ENCODE assay signal across 11 mouse cellular contexts in genomic region chr9:63696463-63697105, GRCm38 (mm10).
DNase-seq lines count a peak whose midpoint lies in the region; ATAC-seq lines count a peak whose summit lies in the region.
"Had no signal": no experiment of that assay in that cellular context is flagged by ENCODE, and none has a peak within 500 bp of the region (broad histone marks: within the 10 kb centered on the region; RNA-seq: fewer than 3 reads in every experiment).

No protein-coding gene starts in this region.

- no peaks in the 10 kb centered on the region for H3K36me3 ChIP-seq in midbrain, embryonic 12.5 days
- no peaks in the 10 kb centered on the region for H3K36me3 ChIP-seq in midbrain, embryonic 11.5 days (ENCODE audit: control insufficient read depth, insufficient read depth, low read length)
- no peaks in the 10 kb centered on the region for H3K36me3 ChIP-seq in neural tube, embryonic 12.5 days
- H3K36me3 ChIP-seq: limb, embryonic 15.5 days had no signal

- no peak overlapping the region for H3K9ac ChIP-seq in midbrain, embryonic 12.5 days (replicated peaks)
- H3K9ac ChIP-seq in midbrain, embryonic 11.5 days (ENCODE audit: low read length): no peak overlapping the region
- H3K9ac ChIP-seq in neural tube, embryonic 12.5 days: no peak overlapping the region
- H3K9ac ChIP-seq: limb, embryonic 15.5 days had no signal

- no peaks in the 10 kb centered on the region for H3K27me3 ChIP-seq in midbrain, embryonic 12.5 days
- no peaks in the 10 kb centered on the region for H3K27me3 ChIP-seq in midbrain, embryonic 11.5 days (ENCODE audit: control insufficient read depth, insufficient read depth, low read length)
- H3K27me3 ChIP-seq in neural tube, embryonic 12.5 days (replicated peaks): no peaks in the 10 kb centered on the region
- H3K27me3 ChIP-seq: limb, embryonic 15.5 days had no signal

- intact Hi-C loops in heart, postnatal 14 days (cut with DNase I): no loop called here

- no peak for ATAC-seq in midbrain, embryonic 12.5 days (ENCODE audit: low FRiP score, low read depth)
- ATAC-seq in midbrain, embryonic 11.5 days (ENCODE audit: low FRiP score): no peak
- ATAC-seq in neural tube, embryonic 12.5 days (ENCODE audit: low FRiP score, low read depth): no peak
- ATAC-seq: inflammation-experienced regulatory T-cells, adult 6 months had no signal

- DNase-seq in heart, adult 11 months: peak; percentile 93
- DNase-seq in heart, postnatal 14 days: no peak
- DNase-seq in midbrain, embryonic 11.5 days (ENCODE audit: low spot score, missing footprints): no peak
- DNase-seq in kidney, postnatal 10 days: peak; percentile 50
- no peak for DNase-seq in lung, postnatal 25 days (ENCODE audit: low spot score)
- no peak for DNase-seq in layer of hippocampus, postnatal 14 days (ENCODE audit: low spot score in 2 of 2)
- DNase-seq: B cell, adult 2 months had no signal

- 0 out of 2 replicates have a peak overlapping the region, but pooled peaks have one; percentile 35 for H3K27ac ChIP-seq in midbrain, embryonic 12.5 days (replicated peaks)
- no peak overlapping the region for H3K27ac ChIP-seq in midbrain, embryonic 11.5 days (ENCODE audit: low read depth, low read length)
- no peak overlapping the region for H3K27ac ChIP-seq in neural tube, embryonic 12.5 days
- H3K27ac ChIP-seq: limb, embryonic 15.5 days had no signal

- peaks cover 30% of the 10 kb centered on the region for H3K4me1 ChIP-seq in midbrain, embryonic 12.5 days
- H3K4me1 ChIP-seq in midbrain, embryonic 11.5 days (ENCODE audit: control insufficient read depth, insufficient read depth, low read length): peaks cover 22% of the 10 kb centered on the region
- peaks cover 32% of the 10 kb centered on the region for H3K4me1 ChIP-seq in neural tube, embryonic 12.5 days

- H3K4me2 ChIP-seq in midbrain, embryonic 12.5 days (replicated peaks): no peak overlapping the region
- H3K4me2 ChIP-seq in midbrain, embryonic 11.5 days: no peak overlapping the region
- H3K4me2 ChIP-seq in neural tube, embryonic 12.5 days (replicated peaks): 0 out of 2 replicates have a peak overlapping the region, but pooled peaks have one; percentile 8
- H3K4me2 ChIP-seq: limb, embryonic 15.5 days had no signal

- H3K9me3 ChIP-seq in midbrain, embryonic 12.5 days: no peaks in the 10 kb centered on the region
- H3K9me3 ChIP-seq in midbrain, embryonic 11.5 days (ENCODE audit: control insufficient read depth, low read length): no peaks in the 10 kb centered on the region
- H3K9me3 ChIP-seq in neural tube, embryonic 12.5 days: no peaks in the 10 kb centered on the region
- H3K9me3 ChIP-seq: limb, embryonic 15.5 days had no signal

- no peak overlapping the region for H3K4me3 ChIP-seq in midbrain, embryonic 12.5 days
- no peak overlapping the region for H3K4me3 ChIP-seq in midbrain, embryonic 11.5 days (ENCODE audit: low read depth, low read length)
- H3K4me3 ChIP-seq in neural tube, embryonic 12.5 days: no peak overlapping the region
- H3K4me3 ChIP-seq: limb, embryonic 15.5 days had no signal

- WGBS in midbrain, embryonic 12.5 days: 25% methylated on average over 10 of the region's 10 CpGs
- 22% methylated on average over 10 of the region's 10 CpGs for WGBS in midbrain, embryonic 11.5 days
- 33% methylated on average over 10 of the region's 10 CpGs for WGBS in neural tube, embryonic 12.5 days

Comparison
In these comparisons a context has a peak if more than half of its experiments do, and no peak if none do; other contexts are left out.
1. DNase-seq: peak in heart, adult 11 months (single experiment) and kidney, postnatal 10 days (single experiment); none in heart, postnatal 14 days (0 of 2), midbrain, embryonic 11.5 days (single experiment), lung, postnatal 25 days (single experiment) and layer of hippocampus, postnatal 14 days (0 of 2).